Mouse (Mus musculus) limb, embryonic 10.5 days (tissue): Measurements from ENCODE around the gene Cyb561d2. TPM values are rescaled to one million over a fixed set of nuclear protein-coding genes. Genes with fewer than 3 reads are reported as not detected.

Experiments used
- DNase-seq: peaks from one replicate; pipeline ENCODE4 v3.0.0-alpha.2; 2017; ENCODE audit warnings: low spot score
- H3K27ac ChIP-seq: fragments of 300-500 bp; sonication (generic); 2 replicates; pipeline ENCODE4 v1.5.1; 2016; ENCODE audit warnings: mild to moderate bottlenecking
- H3K27me3 ChIP-seq: fragments of 300-500 bp; sonication (generic); 2 replicates; pipeline ENCODE4 v1.6.1; 2016; ENCODE audit warnings: low read depth, mild to moderate bottlenecking; ENCODE audit not compliant: poor library complexity, severe bottlenecking
- H3K36me3 ChIP-seq: fragments of 300-500 bp; sonication (generic); 2 replicates; pipeline ENCODE4 v1.6.1; 2016; ENCODE audit warnings: mild to moderate bottlenecking, moderate library complexity
- H3K4me1 ChIP-seq: fragments of 300-500 bp; sonication (generic); 2 replicates; pipeline ENCODE4 v1.6.1; 2016
- H3K4me3 ChIP-seq: fragments of 300-500 bp; sonication (generic); 2 replicates; pipeline ENCODE4 v1.5.1; 2016; ENCODE audit warnings: mild to moderate bottlenecking, moderate library complexity
- H3K9me3 ChIP-seq: fragments of 300-500 bp; sonication (generic); replicated peaks from 2 replicates; pipeline ENCODE4 v1.6.1; 2016; ENCODE audit warnings: mild to moderate bottlenecking
- WGBS: fragments of 180-500 bp; shearing (Covaris S2); methylation state at CpG from one replicate; pipeline ENCODE4 v1.1.7; 2016; 5-methylcytosine and 5-hydroxymethylcytosine counted together
- polyA plus RNA-seq: library from polyadenylated mRNA; unstranded; fragments of >200 nt; fragmentation: Nextera tagmentation; extraction: Ambion mirVana; gene quantifications from 2 replicates; pipeline ENCODE4 v1.2.1, GENCODE M21; 2016

Cyb561d2 gene
- polyA plus RNA-seq, 1 experiment from 2014 or later = 13.2 TPM

DNA sequence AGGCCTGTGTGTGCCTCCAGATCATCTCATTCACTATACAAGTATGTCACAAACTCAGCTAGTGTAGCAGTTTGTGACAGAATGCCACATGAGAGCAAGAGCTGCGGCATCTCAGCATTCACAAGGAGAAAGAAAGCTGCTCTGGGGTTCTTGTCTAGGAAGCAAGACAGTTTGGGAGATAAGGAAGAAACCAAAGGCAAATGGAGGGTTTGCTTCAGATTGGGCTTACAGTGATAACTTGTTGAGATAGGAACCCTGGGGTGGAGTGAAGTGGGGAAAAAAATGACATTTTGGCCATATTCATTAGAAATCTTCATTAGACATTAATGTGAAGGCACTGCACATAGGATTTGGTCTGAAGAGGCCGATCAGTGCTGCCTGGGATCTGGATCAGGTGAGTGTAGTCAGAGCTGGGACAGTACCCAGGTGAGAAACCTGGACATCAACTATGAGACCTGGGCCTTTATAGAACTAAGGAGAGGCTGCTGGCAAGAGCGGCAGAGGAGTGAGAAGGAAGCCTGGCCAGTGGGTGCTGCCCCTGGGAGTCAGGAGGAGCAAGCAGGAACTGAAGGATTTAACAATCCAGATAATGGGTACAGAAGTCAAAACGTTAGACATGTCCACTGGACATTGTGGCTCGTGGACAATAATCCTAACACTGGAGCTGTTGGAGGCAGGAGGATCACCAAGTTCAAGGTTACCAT lies 10.8 kb upstream of the Cyb561d2 start:
- Histone ChIP-seq H3K36me3 (peaks cover 15% of the 10 kb centered on the region), H3K27me3 (peaks cover 29% of the 10 kb centered on the region), H3K9me3 (no peaks in the 10 kb centered on the region), H3K4me3 (peak overlapping the region; percentile 83), H3K27ac (peak overlapping the region; percentile 93), H3K4me1 (peaks cover 73% of the 10 kb centered on the region)
- 82% methylated on average over 5 of the region's 5 CpGs for WGBS
- DNase-seq = no peak

- no peak for DNase-seq
- H3K27me3 ChIP-seq = peaks cover 32% of the 10 kb centered on the region
Measured at GRCm38 (mm10) chr9:107551890-107552355, 9.9 kb upstream of the Cyb561d2 start.

GRCm38 (mm10) chr9:107551117-107551889 lies 9.3 kb upstream of the Cyb561d2 start, which contains the start of gene Rassf1:
Rassf1 (plus strand) TSS chr9:107551555.
- peak within 1 kb of the TSS; percentile 83 for H3K4me3 ChIP-seq
- under 1% methylated on average over 61 of the region's 63 CpGs for WGBS
- peaks cover 32% of the 10 kb centered on the region for H3K27me3 ChIP-seq
- peaks cover 84% of the 10 kb centered on the region for H3K4me1 ChIP-seq
- peak; percentile 85 for DNase-seq
- no peaks in the 10 kb centered on the region for H3K9me3 ChIP-seq
- H3K27ac ChIP-seq = peak within 1 kb of the TSS; percentile 88
- H3K36me3 ChIP-seq = no peaks in the 10 kb centered on the region

More at GRCm38 (mm10) chr9:107551890-107552355, 9.9 kb upstream of the Cyb561d2 start:
- Histone ChIP-seq H3K36me3 (peaks cover 6% of the 10 kb centered on the region), H3K9me3 (no peaks in the 10 kb centered on the region), H3K27ac (peak overlapping the region; percentile 88), H3K4me3 (peak overlapping the region; percentile 83), H3K4me1 (peaks cover 83% of the 10 kb centered on the region)
- 5% methylated on average over 8 of the region's 8 CpGs for WGBS

DNA sequence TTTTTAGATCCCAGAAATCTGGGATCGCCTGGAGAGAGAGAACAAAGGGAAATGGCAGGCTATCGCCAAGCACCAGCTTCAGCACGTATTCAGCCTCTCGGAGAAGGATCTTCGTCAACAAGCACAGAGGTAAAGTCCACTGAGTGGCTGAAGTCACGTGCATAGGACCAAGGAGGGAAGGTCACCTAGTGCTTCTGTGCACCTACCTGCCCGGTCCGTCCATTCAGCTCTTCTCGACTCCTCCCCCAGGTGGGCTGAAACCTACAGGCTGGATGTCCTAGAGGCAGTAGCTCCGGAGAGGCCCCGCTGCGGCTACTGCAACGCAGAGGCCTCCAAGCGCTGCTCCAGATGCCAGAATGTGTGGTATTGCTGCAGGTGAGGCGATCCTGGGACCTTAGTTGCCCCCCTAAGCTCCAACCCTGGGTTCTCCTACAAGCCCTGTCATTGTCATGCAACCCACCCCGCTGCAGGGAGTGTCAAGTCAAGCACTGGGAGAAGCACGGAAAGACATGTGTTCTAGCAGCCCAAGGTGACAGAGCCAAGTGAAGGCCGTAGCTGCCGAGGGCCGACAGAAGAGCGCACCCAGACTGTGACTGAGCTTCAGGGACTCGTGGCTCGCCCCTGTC lies 8.6 kb upstream of the Cyb561d2 start:
- peaks cover 83% of the 10 kb centered on the region for H3K4me1 ChIP-seq
- DNase-seq = peak; percentile 42
- WGBS = 20% methylated on average over 23 of the region's 23 CpGs

GRCm38 (mm10) chr9:107549297-107550074 lies 7.5 kb upstream of the Cyb561d2 start:
- Histone ChIP-seq H3K4me3 (no peak overlapping the region), H3K4me1 (peaks cover 79% of the 10 kb centered on the region), H3K27ac (no peak overlapping the region), H3K27me3 (peaks cover 32% of the 10 kb centered on the region), H3K9me3 (no peaks in the 10 kb centered on the region), H3K36me3 (peaks cover 10% of the 10 kb centered on the region)
- WGBS = 85% methylated on average over 20 of the region's 20 CpGs
- DNase-seq = no peak

More for the DNA sequence above, 8.6 kb upstream of the Cyb561d2 start:
- H3K27me3 ChIP-seq = peaks cover 32% of the 10 kb centered on the region
- no peaks in the 10 kb centered on the region for H3K36me3 ChIP-seq
- H3K27ac ChIP-seq = peak overlapping the region; percentile 88
- peak overlapping the region; percentile 83 for H3K4me3 ChIP-seq
- no peaks in the 10 kb centered on the region for H3K9me3 ChIP-seq

DNA sequence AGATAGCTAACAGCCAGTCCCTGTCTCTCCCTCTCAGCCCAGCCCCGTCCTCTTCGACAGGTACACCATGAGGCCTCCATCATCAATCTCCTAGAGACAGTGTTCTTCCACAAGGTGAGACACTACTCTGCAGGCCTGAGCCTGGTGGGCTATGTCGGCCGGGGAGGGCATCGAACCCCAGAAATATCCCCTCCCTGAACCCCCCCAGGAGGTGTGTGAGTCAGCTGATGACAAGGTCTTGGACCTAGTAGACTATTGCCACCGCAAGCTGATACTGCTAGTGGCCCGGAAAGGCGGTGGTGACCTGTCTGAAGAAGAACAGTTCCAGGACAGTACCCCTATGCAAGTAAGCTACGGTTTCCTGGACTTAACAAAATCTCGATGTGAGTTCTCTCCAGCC lies 6.8 kb upstream of the Cyb561d2 start:
- no peak for DNase-seq
- peaks cover 32% of the 10 kb centered on the region for H3K27me3 ChIP-seq
- H3K4me1 ChIP-seq = peaks cover 72% of the 10 kb centered on the region
- H3K9me3 ChIP-seq = no peaks in the 10 kb centered on the region
- WGBS = 87% methylated on average over 10 of the region's 10 CpGs
- peaks cover 17% of the 10 kb centered on the region for H3K36me3 ChIP-seq
- no peak overlapping the region for H3K4me3 ChIP-seq
- H3K27ac ChIP-seq = no peak overlapping the region

- DNase-seq = no peak
- Histone ChIP-seq H3K27ac (no peak overlapping the region), H3K9me3 (no peaks in the 10 kb centered on the region), H3K27me3 (peaks cover 32% of the 10 kb centered on the region), H3K4me1 (peaks cover 71% of the 10 kb centered on the region), H3K36me3 (peaks cover 24% of the 10 kb centered on the region), H3K4me3 (no peak overlapping the region)
- 85% methylated on average over 5 of the region's 5 CpGs for WGBS
Measured at GRCm38 (mm10) chr9:107547957-107548356, 6.0 kb upstream of the Cyb561d2 start.

DNA sequence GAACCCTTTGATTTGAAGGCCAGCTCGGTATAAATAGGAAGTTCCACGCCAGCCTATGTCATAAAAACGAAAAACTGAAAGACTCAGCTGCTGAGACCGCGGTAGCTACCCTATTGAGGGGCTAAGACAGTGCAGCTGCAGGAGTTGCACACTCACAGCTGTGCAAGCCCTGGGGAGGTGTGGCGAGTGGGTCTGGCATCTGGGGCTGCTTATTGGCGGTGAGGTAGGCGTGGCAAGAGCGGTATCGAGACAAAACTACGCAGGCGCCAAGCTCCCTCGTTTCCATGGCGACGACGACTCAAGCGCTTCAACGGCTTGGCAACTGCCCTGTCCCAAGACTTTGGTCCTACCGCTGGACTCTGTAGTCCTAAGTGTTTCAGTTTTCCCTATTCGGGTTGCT lies 5.0 kb upstream of the Cyb561d2 start, which contains the start of gene Zmynd10:
Gene Zmynd10, plus strand, starts transcription at position 273 of the 400 bp plus-strand sequence.
- WGBS = 5% methylated on average over 20 of the region's 20 CpGs
- Histone ChIP-seq H3K27me3 (peaks cover 32% of the 10 kb centered on the region), H3K4me1 (peaks cover 69% of the 10 kb centered on the region), H3K9me3 (no peaks in the 10 kb centered on the region), H3K4me3 (peak within 1 kb of the TSS; percentile 39), H3K36me3 (peaks cover 24% of the 10 kb centered on the region), H3K27ac (peak within 1 kb of the TSS; percentile 54; the same call in 1 of the 2 replicates)
- DNase-seq = peak; percentile 95

DNA sequence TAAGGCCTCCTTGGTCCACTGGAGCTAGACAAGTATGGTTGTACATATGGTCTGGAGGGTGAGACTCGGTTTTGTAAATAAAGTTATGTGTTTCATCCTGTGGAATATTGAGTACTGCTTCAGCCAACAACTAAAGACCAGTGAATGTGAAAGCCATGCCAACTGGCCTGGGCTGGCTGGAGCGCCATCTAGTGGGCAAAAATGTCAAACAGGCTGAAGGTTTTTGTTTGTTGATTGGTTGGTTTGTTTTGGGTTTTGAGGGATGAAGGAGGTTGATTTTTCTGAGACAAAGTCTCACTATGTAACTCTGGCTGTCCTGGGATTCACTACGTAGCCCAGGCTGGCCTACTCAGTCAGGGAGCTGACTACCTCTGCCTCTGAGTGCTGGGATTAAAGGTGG lies 3.6 kb upstream of the Cyb561d2 start:
- peak; percentile 87 for DNase-seq
- 6% methylated on average over 3 of the region's 3 CpGs for WGBS
- H3K9me3 ChIP-seq = no peaks in the 10 kb centered on the region
- no peak overlapping the region for H3K4me3 ChIP-seq
- H3K27ac ChIP-seq = no peak overlapping the region
- H3K4me1 ChIP-seq = peaks cover 65% of the 10 kb centered on the region
- H3K27me3 ChIP-seq = peaks cover 29% of the 10 kb centered on the region
- peaks cover 24% of the 10 kb centered on the region for H3K36me3 ChIP-seq

- H3K36me3 ChIP-seq = peaks cover 25% of the 10 kb centered on the region
- H3K27ac ChIP-seq = no peak overlapping the region
- no peak for DNase-seq
- peaks cover 62% of the 10 kb centered on the region for H3K4me1 ChIP-seq
- 89% methylated on average over 10 of the region's 10 CpGs for WGBS
- no peaks in the 10 kb centered on the region for H3K9me3 ChIP-seq
- peaks cover 25% of the 10 kb centered on the region for H3K27me3 ChIP-seq
- no peak overlapping the region for H3K4me3 ChIP-seq
Measured at GRCm38 (mm10) chr9:107545199-107545598, 3.2 kb upstream of the Cyb561d2 start.

- WGBS = 97% methylated on average over 12 of the region's 12 CpGs
- H3K9me3 ChIP-seq = no peaks in the 10 kb centered on the region
- H3K27ac ChIP-seq = no peak overlapping the region
- H3K4me3 ChIP-seq = no peak overlapping the region
- H3K27me3 ChIP-seq = peaks cover 20% of the 10 kb centered on the region
- H3K4me1 ChIP-seq = peaks cover 58% of the 10 kb centered on the region
- peaks cover 30% of the 10 kb centered on the region for H3K36me3 ChIP-seq
- no peak for DNase-seq
Measured at GRCm38 (mm10) chr9:107544729-107545128, 2.7 kb upstream of the Cyb561d2 start.

DNA sequence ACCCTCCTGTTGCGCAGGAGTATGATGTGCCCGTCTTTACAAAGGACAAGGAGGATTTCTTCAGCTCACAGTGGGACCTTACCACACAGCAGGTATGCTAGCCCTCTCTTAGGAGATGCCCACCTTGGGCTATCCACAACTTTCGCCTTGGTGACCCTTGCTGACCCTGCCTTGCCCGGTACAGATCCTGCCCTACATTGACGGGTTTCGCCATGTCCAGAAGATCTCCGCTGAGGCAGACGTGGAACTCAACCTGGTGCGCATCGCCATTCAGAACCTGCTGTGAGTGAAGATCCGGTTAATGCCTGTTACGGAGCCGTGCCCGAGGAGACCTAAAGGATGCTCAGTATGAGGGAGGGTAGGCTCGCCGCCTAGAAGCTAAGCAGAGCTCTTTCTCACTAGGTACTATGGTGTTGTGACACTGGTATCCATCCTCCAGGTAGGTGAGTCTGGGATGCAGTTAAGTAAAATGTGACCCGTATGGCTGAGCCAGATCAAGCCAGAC lies 2.3 kb upstream of the Cyb561d2 start:
- H3K36me3 ChIP-seq = peaks cover 35% of the 10 kb centered on the region
- no peaks in the 10 kb centered on the region for H3K9me3 ChIP-seq
- H3K4me3 ChIP-seq = no peak overlapping the region
- WGBS = 97% methylated on average over 17 of the region's 17 CpGs
- H3K27ac ChIP-seq = no peak overlapping the region
- H3K27me3 ChIP-seq = peaks cover 15% of the 10 kb centered on the region
- H3K4me1 ChIP-seq = peaks cover 53% of the 10 kb centered on the region
- no peak for DNase-seq
